Mouse (Mus musculus) neural tube, embryonic 10.5 days (tissue): ENCODE data around the gene Trhr2.

Experiments used
- DNase-seq: peaks from one replicate; pipeline ENCODE4 v3.0.0-alpha.2; 2017; ENCODE audit warnings: low spot score; ENCODE audit errors: extremely low spot score

The Trhr2 gene

DNA sequence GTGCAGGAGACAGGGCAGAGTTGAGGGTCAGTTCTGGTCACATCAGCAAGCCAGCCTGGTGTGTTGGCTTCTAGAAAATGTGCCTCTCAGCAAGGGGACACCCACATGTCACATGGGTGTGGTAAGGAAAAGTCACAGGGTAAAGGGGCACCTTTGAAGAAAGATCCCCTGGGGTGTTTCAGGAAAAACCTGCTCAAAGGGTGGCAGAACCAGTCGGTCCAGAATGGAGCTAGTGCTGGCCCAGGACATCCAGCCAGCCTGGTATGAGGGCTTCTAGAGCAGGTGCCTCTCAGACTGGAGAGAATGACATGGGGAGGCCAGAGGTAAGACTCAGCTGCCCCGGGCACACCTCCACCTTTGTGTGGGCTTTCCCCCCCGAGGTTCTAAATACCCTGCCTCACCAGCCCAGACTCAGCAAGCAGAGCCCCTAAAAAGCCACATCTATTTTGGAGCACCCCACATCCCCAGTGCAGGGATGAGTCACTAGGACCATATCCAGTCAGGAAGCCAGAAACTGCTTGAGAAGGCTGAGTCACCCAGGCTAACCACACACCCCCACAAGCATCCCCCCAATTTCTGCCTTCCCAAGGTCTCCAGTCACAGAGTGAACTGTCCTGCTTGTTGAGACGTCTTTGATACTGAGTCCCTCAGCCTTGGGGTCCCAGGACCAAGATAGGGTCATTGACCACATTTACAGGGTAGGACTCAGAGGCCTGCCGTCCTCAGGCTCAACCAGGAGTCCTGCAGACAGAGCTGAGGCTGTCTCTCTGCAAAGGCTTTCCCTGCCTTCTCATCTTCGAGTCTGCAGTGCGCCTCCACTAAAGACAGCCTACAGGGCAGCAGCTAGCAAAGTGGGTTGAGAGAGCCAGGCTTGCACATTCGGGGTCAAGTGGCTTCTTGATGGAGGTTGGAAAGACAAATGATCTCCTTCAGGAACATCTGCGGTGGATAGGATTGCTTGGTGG lies 4.6 kb downstream of the Trhr2 start:
- DNase-seq: no peak

DNA sequence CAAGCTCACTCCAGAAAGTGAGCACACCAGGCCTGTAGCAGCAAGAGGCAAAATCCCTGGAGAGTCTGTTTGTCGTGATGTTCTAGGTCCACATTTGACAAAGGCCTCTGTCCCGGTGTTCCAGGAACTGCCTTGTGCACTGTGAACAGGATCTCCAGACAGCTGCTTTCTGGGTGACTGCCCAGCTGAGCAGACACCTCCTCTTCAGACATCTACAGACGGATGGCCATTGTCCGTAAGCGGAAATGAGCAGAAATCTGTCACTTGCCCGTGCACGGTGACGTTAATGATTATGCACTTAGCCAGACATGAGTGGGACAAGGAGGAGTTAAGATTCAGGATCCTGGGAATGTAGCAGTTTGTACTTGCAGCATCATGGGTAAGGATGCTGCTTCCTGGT lies 6.4 kb downstream of the Trhr2 start:
- DNase-seq: no peak

DNA sequence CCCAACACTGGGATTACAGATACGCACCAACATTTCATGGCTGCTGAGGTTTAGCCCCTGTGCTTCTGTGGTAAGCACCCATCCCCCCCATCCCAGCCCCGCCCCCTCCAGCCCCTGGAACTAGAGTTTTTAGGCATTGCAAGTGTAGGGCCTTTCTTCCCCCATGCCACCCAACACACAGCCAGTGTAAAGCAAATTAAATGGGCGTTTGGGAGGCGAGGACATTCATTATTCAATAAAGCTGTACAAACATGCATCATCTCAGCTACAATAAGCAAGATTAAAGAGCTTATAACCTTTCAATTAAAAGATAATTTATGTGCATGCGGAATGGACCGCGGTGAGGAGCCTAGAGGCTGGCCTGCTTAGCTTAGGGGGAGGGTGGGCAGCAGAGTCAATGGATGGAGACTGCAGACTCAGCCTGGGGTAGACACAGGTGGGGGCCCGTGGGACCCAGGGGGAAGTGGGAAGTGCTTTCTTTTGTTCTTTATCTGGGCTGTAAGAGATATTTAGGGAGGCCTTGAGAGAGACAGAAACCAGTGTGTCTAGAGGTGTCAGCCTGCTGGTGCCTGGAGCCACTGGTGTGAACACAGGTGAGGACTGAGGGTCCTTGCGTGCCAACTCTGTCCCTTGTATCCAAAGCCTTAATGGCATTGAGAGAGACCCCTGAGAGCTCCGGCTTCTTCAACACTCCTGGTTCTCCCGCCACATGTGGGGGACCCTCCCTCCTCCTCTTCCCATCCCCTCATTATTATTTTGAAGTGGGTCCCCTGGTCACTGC lies 10.0 kb downstream of the Trhr2 start:
- no peak for DNase-seq

DNA sequence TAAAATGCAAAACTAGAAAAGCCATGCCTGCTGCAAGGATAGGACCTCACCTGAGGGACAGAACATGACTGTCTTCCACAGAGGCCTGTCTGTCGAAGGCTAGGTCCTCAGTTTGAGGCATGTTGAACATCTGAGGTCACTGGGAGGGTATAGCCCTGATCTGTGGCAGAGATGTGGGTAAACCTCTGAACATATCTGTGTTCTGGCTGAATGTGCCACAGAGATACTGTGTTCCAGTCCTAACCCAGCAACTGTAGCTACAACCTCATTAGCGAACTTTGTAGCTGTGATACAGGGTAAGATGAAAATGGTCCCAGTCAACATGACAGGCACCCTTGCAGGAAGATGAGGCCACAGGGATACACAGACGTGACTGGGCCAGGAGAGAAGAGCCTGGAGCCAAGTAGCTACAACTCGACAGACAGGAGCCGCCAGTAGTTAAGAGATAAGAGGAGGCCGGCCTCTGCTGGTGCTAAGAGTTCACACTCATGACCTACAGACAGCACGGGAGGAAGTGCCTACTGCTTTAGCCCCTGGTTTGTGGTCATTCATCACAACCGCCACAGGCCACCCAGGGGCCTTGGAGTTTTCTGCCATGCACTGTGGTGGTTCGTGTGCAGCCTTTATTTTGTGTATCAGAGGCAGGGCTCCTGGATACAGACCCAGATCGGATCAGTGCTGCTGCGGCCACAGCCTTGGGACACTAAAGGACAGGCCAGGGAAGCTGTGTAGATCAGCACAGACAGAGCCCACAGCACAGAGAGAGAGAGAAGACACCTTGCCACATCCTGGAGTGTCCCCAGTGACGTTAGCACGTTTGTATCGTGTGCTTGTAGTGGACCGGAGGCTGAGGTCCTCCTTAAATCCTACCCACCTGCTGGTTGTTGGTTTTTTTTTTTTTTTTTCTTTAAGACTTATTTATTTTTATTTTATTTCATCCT lies 10.9 kb downstream of the Trhr2 start:
- no peak for DNase-seq

DNA sequence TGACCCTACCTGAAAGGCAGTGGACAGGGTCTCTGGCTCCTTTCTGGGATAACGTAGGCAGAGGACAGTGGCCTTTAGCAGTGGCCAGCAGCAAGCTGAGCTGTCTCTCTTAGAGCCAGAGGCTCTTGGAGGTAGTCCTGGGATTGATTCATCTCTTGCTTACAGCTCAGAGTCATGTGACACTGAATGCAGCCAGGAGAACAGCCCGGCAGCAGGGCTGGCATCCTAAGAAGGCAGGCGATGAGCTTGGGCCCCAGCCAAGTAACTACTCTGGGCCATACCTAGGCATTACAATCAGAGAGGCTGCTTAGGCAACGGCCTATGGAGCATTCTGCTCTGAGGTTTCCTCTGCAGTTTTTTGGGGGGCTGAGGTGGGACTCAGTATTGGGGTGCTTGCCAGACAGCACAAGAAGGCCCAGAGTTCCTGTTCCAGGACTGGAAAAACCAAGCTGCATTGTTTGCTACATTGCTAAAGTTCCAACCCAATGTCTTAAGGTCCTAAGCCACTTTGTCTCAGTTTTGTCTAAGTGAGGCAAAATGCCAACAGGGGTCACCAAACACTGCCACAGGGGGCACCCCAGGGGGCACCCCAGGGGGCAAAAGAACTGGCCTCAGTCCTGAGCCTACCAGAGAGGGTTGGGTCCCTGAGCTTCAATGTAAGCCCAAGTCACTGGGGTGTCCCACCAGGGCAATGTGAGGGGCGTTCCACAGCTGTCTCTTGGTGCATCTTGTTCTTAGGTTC lies 12.6 kb downstream of the Trhr2 start:
- no peak for DNase-seq

DNA sequence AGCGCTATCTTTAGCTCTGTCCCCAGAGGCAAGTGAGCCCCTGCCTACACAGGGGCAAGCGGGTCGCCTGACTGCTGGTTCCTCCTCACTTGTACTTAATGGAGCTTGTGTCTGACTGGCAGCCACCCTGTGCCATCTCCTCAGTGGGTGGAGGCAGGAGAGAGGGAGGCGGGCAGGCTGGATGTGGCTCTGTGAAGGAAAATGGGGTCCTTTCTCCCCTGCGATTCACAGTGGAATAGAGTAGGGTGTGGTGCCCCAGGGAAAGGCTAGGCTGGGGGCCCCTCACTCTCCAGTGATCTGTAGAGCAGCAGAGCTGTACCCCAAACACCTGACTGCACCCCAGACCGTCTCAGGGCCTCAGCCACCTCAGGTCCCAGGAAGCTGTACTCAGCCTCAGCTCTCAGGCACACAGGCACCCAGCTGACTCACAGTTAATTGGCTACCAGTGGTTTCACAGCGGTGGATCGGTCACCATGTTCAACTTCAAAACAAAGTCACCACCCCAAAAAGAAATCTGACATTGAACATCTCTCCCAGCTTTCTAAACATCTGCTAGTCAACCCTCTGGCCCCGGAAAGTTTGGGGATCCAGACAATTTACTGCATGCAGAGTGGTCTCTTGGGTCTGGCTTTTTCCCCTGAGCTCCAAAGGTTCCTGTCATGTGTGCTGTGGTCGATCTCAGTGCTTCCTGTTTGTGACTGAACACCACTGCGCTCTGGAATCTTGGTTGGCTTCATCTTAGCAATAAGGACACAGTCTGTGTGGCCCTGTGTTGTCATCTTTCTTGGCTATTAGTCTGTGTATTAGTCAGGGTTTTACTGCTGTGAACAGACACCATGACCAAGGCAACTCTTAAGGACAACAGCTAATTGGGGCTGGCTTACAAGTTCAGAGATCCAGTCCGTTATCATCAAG lies 15.1 kb downstream of the Trhr2 start:
- no peak for DNase-seq

DNA sequence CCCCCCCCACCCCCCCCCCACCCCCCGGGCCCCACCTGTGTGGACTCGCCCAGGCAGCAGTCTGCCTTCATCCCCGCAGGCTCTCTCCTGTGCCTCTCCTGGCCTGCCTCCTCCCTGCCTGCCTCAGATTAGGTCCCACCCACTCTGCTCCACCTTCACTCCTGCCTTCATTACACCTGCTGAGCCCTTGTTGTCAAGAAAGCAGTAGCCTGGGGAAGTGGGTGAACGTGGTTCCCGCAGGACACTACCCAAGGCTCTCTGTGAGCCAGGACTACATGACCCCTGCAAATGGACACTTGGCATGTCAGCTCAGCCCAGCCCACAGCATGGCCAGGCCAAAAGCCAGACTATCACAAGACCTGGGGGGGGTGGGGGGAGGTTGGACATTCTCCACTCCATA lies 16.3 kb downstream of the Trhr2 start:
- no peak for DNase-seq

DNA sequence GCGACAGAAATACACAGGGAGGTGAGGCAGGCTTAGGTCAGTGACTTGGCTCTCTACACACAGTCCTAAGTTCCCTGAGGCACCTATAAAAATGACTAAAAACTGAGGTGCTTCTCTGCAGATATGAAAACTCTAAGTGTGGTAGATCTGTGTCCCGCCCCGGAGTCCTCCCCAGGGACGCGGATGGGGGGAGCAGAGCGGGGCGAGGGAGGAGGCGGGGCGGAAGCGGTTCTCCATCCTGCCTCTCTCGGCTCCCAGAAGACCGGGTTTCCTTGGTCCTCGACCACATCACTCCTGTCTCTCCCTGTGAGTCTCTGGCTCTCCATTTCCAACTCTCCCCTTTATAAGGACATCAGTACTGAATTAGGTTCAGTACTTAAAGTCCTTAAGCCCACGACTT lies 16.8 kb downstream of the Trhr2 start:
- DNase-seq: no peak

DNA sequence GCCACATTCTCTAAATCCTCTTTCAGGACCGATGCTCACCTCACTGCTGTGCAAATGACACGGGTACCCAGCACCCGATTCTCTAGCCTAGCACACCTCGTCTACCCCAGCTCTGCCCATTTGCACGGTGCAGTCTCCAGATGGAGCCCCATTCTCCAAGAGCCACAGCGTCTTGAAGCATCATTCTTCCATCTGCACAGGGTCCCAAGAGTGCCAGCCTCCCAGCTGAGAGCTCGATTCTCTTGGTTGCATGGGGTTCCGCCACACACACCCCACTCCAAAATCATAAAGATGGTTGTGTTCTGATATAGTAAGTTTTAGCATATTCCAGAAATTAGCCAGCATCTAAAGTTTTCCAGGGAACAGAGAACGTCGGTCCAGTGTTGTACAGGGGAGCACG lies 17.2 kb downstream of the Trhr2 start:
- DNase-seq: no peak

DNA sequence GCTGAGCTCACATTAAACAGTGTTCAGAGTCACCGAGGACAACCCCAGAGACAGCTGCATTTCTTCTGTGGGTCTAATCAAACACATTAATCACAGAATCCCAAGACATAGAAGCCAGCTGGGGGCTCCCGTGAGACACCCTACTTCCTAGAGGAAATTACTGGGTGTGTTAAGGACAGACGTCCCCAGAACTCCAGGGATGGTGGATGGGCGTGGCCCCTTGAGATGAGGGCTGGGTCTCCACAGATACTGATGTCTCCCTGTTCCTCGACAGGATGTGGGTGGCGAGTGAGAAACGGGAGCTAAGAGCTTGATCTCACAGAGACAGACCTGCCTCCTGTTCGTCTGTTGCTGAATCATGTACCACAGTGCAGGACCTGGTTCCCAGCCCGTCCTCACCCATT lies 17.7 kb downstream of the Trhr2 start:
- no peak for DNase-seq

DNA sequence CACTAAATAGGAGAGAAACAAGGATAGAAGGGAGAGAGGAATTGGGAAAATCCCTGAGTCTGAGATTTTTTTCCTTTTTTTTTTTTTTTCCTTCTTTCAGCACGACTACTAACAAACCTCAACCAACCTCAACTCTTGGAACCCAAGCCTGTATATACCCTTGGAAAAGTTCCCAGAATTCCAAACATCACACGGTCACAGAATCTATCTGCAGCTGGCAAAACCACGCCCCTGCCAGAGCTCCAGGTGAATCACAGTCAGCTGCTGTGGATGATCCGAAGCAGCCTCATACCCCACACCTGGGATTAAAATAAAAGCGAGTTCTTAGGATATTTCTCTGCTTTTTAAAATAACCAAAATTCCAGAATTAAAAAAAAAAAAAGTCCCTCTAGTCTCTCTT lies 18.2 kb downstream of the Trhr2 start:
- no peak for DNase-seq

DNA sequence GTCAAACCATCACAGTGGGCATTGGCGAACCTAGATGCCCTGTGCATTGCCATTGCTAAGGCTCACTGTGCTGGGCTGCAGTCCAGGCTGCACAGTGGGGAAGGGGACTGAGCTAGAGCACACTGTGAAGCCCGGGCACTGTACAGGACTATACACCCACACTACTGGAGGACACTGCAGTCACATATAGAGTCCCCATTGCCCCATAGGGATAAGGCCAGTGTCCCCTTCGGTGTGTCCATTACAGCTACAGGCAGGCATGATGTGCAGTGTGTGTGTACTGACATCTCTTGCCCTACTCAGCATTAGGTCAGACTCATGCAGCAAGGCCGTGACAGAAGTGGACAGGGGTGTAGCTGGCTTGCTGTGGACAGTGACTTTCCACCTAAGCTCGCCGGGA lies 18.8 kb downstream of the Trhr2 start:
- no peak for DNase-seq

DNA sequence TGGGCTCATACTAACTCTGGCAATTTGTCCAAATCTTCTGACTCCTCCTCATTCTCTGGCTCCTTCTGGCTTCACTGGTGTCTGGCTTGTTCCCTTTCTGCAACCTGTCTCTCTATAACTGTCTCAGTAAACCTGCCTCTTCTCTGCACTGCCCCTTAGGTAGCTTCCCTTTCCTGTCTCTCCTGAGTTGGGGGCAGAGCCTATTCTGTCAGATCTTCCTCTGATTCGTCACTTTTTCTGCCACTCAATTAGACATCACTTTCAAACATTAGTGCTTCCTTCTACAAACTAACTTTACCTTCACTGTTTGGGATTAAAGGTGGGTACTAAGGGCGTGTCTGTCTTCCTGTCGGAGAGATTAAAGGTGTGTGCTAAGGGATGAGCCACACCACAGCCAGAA lies 19.8 kb downstream of the Trhr2 start:
- DNase-seq: no peak

DNA sequence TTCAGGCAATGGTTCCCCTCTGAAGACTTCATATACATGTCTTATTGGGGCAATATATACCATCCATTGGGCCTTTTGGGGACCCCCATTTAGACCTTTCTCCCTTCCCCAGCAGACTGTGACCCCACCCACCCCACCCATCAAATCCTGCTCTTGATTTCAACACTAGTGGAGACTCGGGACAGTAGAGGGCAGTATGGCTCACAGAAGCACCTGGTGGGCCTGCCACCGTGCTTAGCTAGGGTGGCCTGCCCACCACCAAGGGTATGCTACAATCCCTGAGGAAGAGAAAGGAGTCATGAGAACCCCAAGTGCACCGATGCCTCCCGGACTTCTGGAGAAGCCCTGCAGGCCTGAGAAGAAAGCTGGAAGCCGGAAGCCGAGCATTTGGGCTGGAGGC lies 21.7 kb downstream of the Trhr2 start:
- no peak for DNase-seq

DNA sequence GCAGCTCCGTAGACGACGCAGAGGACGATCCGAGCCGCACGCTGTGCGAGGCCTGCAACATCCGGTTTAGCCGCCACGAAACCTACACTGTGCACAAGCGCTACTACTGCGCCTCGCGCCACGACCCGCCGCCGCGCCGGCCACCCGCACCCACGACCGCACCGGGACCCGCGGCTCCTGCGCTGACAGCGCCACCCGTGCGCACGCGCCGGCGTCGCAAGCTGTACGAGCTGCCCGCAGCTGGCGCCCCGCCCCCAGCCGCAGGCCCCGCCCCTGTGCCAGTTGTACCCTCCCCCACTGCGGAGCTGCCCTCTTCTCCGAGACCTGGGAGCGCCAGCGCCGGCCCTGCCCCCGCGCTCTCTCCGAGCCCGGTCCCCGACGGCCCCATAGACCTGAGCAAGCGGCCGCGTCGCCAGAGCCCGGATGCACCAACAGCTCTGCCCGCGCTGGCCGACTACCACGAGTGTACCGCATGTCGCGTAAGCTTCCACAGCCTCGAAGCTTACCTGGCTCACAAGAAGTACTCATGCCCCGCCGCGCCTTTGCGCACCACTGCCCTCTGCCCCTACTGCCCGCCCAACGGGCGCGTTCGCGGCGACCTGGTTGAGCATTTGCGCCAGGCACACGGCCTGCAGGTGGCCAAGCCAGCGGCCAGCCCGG lies 24.2 kb downstream of the Trhr2 start:
- DNase-seq: peak; percentile 79

DNA sequence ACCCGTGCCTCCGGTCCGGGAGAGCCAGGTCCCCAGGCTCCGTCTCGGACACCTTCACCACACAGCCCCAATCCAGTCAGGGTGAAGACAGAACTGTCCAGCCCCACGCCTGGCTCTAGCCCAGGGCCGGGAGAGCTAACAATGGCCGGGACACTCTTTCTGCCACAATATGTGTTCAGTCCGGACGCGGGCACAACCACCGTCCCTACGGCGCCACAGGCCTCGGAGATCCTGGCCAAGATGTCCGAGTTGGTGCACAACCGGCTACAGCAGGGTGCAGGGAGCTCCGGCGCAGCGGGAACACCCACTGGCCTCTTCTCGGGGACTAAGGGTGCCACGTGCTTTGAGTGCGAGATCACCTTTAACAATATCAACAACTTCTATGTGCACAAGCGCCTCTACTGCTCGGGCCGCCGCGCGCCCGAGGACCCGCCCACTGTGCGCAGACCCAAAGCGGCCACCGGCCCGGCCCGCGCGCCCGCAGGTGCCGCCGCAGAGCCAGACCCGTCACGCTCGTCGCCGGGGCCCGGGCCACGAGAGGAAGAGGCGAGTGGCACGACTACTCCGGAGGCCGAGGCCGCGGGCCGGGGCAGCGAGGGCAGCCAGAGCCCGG lies 24.8 kb downstream of the Trhr2 start:
- DNase-seq: peak; percentile 55

DNA sequence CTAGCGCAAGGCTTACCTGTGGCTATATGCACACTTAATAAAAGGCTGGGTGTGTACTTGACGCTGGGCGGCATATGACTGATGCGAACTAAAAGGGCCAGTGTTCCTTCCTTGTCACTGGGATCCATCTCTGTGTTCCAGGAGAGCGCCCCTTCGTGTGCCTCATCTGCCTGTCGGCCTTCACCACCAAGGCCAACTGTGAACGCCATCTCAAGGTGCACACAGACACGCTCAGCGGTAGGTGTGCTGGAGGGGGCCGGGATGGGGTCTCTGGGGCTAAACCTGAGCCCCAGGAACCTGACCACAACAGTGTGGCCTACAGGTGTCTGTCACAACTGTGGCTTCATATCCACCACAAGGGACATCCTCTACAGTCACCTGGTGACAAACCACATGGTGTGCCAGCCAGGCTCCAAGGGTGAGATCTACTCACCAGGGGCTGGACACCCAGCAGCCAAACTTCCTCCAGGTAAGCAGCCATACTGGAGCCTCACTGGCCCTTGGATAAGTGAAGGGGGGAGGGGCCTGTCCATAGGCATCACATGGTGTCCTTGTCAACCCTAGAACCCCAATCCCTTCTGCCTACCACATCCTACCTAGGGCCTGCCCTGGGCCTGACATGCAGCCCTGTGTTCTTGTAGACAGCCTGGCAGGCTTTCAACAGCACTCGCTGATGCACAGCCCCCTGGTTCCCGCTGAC lies 25.6 kb downstream of the Trhr2 start:
- no peak for DNase-seq

DNA sequence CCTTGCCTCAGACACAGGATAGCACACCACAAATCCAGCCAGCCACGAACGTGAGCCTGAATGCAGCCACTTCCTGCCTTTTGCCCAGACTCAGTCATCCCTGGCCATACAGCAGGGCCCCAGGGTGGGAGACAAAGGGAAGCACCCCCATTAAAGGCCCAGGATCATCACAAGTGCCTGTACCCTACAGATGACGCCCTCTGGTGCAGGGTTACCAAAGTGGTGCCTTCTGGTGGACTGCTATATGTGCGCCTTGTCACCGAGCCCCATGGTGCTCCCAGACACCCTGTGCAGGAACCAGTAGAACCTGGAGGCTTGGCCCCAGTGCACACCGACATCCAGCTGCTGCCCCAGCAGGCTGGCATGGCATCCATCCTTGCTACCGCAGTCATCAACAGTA lies 27.0 kb downstream of the Trhr2 start:
- DNase-seq: no peak
